Mouse (Mus musculus) embryonic facial prominence, embryonic 15.5 days (tissue): Measurements from ENCODE around the gene Dst. TPM values are rescaled to one million over a fixed set of nuclear protein-coding genes. Genes with fewer than 3 reads are reported as not detected.

Experiments used
- ATAC-seq: fragments of 200-750 bp; cut with Nextera tagmentation; 2 replicates; pipeline ENCODE4 v1.8.0; 2017; ENCODE audit warnings: low read depth, moderate TSS enrichment; ENCODE audit not compliant: insufficient number of reproducible peaks, low FRiP score, low TSS enrichment
- H3K27ac ChIP-seq: fragments of 300-500 bp; sonication (generic); replicated peaks from 2 replicates; pipeline ENCODE4 v1.5.1; 2015; ENCODE audit warnings: mild to moderate bottlenecking, inconsistent platforms
- H3K27me3 ChIP-seq: fragments of 300-500 bp; sonication (generic); 2 replicates; pipeline ENCODE4 v1.6.1; 2015; ENCODE audit warnings: inconsistent platforms
- H3K36me3 ChIP-seq: fragments of 300-500 bp; sonication (generic); 2 replicates; pipeline ENCODE4 v1.6.1; 2015; ENCODE audit warnings: mild to moderate bottlenecking, inconsistent platforms
- H3K4me1 ChIP-seq: fragments of 300-500 bp; sonication (generic); 2 replicates; pipeline ENCODE4 v1.6.1; 2015; ENCODE audit warnings: inconsistent platforms
- H3K4me2 ChIP-seq: fragments of 300-500 bp; sonication (generic); replicated peaks from 2 replicates; pipeline ENCODE4 v1.6.1; 2015; ENCODE audit warnings: mild to moderate bottlenecking, inconsistent platforms
- H3K4me3 ChIP-seq: fragments of 300-500 bp; sonication (generic); replicated peaks from 2 replicates; pipeline ENCODE4 v1.5.1; 2015; ENCODE audit warnings: mild to moderate bottlenecking, inconsistent platforms
- H3K9ac ChIP-seq: fragments of 300-500 bp; sonication (generic); 2 replicates; pipeline ENCODE4 v1.6.1; 2015; ENCODE audit warnings: inconsistent platforms
- H3K9me3 ChIP-seq: fragments of 300-500 bp; sonication (generic); replicated peaks from 2 replicates; pipeline ENCODE4 v1.6.1; 2016; ENCODE audit warnings: inconsistent platforms
- WGBS: fragments of 180-500 bp; shearing (Covaris S2); methylation state at CpG from one replicate; pipeline ENCODE4 v1.1.7; 2015; 5-methylcytosine and 5-hydroxymethylcytosine counted together
- polyA plus RNA-seq: library from polyadenylated mRNA; unstranded; fragments of >200 nt; fragmentation: Nextera tagmentation; extraction: Ambion mirVana; gene quantifications from 2 replicates; pipeline ENCODE4 v1.2.1, GENCODE M21; 2015

Gene Dst
- polyA plus RNA-seq, 1 experiment from 2014 or later: 22.8 TPM

- ATAC-seq: no peak
These were observed 10.6 kb upstream of the Dst start for GRCm38 (mm10) chr1:33897426-33897825.

GRCm38 (mm10) chr1:33898373-33898772 is 9.7 kb upstream of the Dst start:
- no peak overlapping the region for H3K4me2 ChIP-seq
- no peaks in the 10 kb centered on the region for H3K27me3 ChIP-seq
- H3K4me3 ChIP-seq: no peak overlapping the region
- 83% methylated on average over 6 of the region's 6 CpGs for WGBS
- ATAC-seq: no peak
- H3K27ac ChIP-seq: no peak overlapping the region
- H3K9ac ChIP-seq: no peak overlapping the region
- no peaks in the 10 kb centered on the region for H3K9me3 ChIP-seq
- H3K36me3 ChIP-seq: no peaks in the 10 kb centered on the region
- no peaks in the 10 kb centered on the region for H3K4me1 ChIP-seq

More at GRCm38 (mm10) chr1:33897426-33897825, 10.6 kb upstream of the Dst start:
- WGBS: 76% methylated on average over 11 of the region's 11 CpGs
- Histone ChIP-seq H3K9ac (no peak overlapping the region), H3K27me3 (no peaks in the 10 kb centered on the region), H3K36me3 (no peaks in the 10 kb centered on the region), H3K4me2 (no peak overlapping the region), H3K27ac (no peak overlapping the region), H3K4me1 (no peaks in the 10 kb centered on the region), H3K4me3 (no peak overlapping the region), H3K9me3 (no peaks in the 10 kb centered on the region)

GRCm38 (mm10) chr1:33900175-33900574 is 7.8 kb upstream of the Dst start:
- 0 out of 2 replicates have a peak, but pooled peaks cover 4% of the 10 kb centered on the region for H3K27me3 ChIP-seq
- ATAC-seq: no peak

GRCm38 (mm10) chr1:33903587-33903986 is 4.4 kb upstream of the Dst start:
- ATAC-seq: no peak
- peaks cover 22% of the 10 kb centered on the region for H3K27me3 ChIP-seq
- H3K27ac ChIP-seq: no peak overlapping the region
- no peaks in the 10 kb centered on the region for H3K36me3 ChIP-seq
- H3K4me3 ChIP-seq: no peak overlapping the region
- H3K4me1 ChIP-seq: peaks cover 13% of the 10 kb centered on the region
- H3K9me3 ChIP-seq: no peaks in the 10 kb centered on the region
- H3K9ac ChIP-seq: no peak overlapping the region
- 18% methylated on average over 9 of the region's 9 CpGs for WGBS
- H3K4me2 ChIP-seq: peak overlapping the region; percentile 21

More at GRCm38 (mm10) chr1:33900175-33900574, 7.8 kb upstream of the Dst start:
- Histone ChIP-seq H3K4me1 (no peaks in the 10 kb centered on the region), H3K9me3 (no peaks in the 10 kb centered on the region), H3K4me2 (no peak overlapping the region), H3K27ac (no peak overlapping the region), H3K36me3 (no peaks in the 10 kb centered on the region), H3K9ac (no peak overlapping the region), H3K4me3 (no peak overlapping the region)
- 80% methylated on average over 8 of the region's 8 CpGs for WGBS

- no peak for ATAC-seq
- 26% methylated on average over 10 of the region's 10 CpGs for WGBS
- Histone ChIP-seq H3K9me3 (no peaks in the 10 kb centered on the region), H3K27me3 (peaks cover 27% of the 10 kb centered on the region), H3K27ac (no peak overlapping the region), H3K4me2 (no peak overlapping the region), H3K4me1 (peaks cover 18% of the 10 kb centered on the region), H3K9ac (no peak overlapping the region), H3K4me3 (no peak overlapping the region), H3K36me3 (no peaks in the 10 kb centered on the region)
These were observed 1.8 kb upstream of the Dst start for GRCm38 (mm10) chr1:33906216-33906615.

- ATAC-seq: no peak
- peaks cover 18% of the 10 kb centered on the region for H3K4me1 ChIP-seq
- H3K27me3 ChIP-seq: peaks cover 27% of the 10 kb centered on the region
- H3K9ac ChIP-seq: 0 out of 2 replicates have a peak overlapping the region, but pooled peaks have one; percentile 40
- H3K36me3 ChIP-seq: no peaks in the 10 kb centered on the region
- H3K4me3 ChIP-seq: peak overlapping the region; percentile 65
- H3K4me2 ChIP-seq: peak overlapping the region; percentile 96
- H3K9me3 ChIP-seq: no peaks in the 10 kb centered on the region
- 5% methylated on average over 20 of the region's 20 CpGs for WGBS
- H3K27ac ChIP-seq: no peak overlapping the region
These were observed 1.1 kb upstream of the Dst start for GRCm38 (mm10) chr1:33906927-33907326.

GRCm38 (mm10) chr1:33907421-33908190 is 419 bp upstream of the Dst start, which contains the start of gene Bend6:
Gene Bend6 (minus strand): TSS chr1:33907816.
- peaks cover 18% of the 10 kb centered on the region for H3K4me1 ChIP-seq
- peak; percentile 87 for ATAC-seq
- H3K9ac ChIP-seq: peak within 1 kb of the TSS; percentile 40
- no peak within 1 kb of the TSS for H3K27ac ChIP-seq
- H3K9me3 ChIP-seq: no peaks in the 10 kb centered on the region
- peaks cover 27% of the 10 kb centered on the region for H3K27me3 ChIP-seq
- no peaks in the 10 kb centered on the region for H3K36me3 ChIP-seq
- H3K4me2 ChIP-seq: peak within 1 kb of the TSS; percentile 96
- H3K4me3 ChIP-seq: peak within 1 kb of the TSS; percentile 65
- WGBS: under 1% methylated on average over 101 of the region's 110 CpGs

- Histone ChIP-seq H3K4me2 (no peak overlapping the region), H3K27me3 (peaks cover 16% of the 10 kb centered on the region), H3K4me1 (peaks cover 18% of the 10 kb centered on the region), H3K4me3 (no peak overlapping the region), H3K36me3 (no peaks in the 10 kb centered on the region), H3K9me3 (no peaks in the 10 kb centered on the region), H3K9ac (no peak overlapping the region), H3K27ac (no peak overlapping the region)
- ATAC-seq: no peak
- 46% methylated on average over 8 of the region's 8 CpGs for WGBS
These were observed 3.6 kb downstream of the Dst start for GRCm38 (mm10) chr1:33911589-33911988.

- Histone ChIP-seq H3K9ac (no peak overlapping the region), H3K4me1 (no peaks in the 10 kb centered on the region), H3K36me3 (no peaks in the 10 kb centered on the region), H3K27ac (no peak overlapping the region), H3K27me3 (no peaks in the 10 kb centered on the region), H3K4me2 (no peak overlapping the region), H3K9me3 (no peaks in the 10 kb centered on the region), H3K4me3 (no peak overlapping the region)
- ATAC-seq: no peak
- 90% methylated on average over 5 of the region's 5 CpGs for WGBS
These were observed 8.5 kb downstream of the Dst start for GRCm38 (mm10) chr1:33916554-33916953.

GRCm38 (mm10) chr1:33922975-33923374 is 14.9 kb downstream of the Dst start:
- no peaks in the 10 kb centered on the region for H3K9me3 ChIP-seq

GRCm38 (mm10) chr1:33925283-33925682 is 17.3 kb downstream of the Dst start:
- H3K27me3 ChIP-seq: no peaks in the 10 kb centered on the region
- WGBS: 33% methylated on average over 3 of the region's 3 CpGs
- no peaks in the 10 kb centered on the region for H3K9me3 ChIP-seq
- no peaks in the 10 kb centered on the region for H3K4me1 ChIP-seq
- H3K4me3 ChIP-seq: no peak overlapping the region
- H3K4me2 ChIP-seq: no peak overlapping the region
- ATAC-seq: no peak
- H3K27ac ChIP-seq: no peak overlapping the region
- H3K36me3 ChIP-seq: no peaks in the 10 kb centered on the region
- H3K9ac ChIP-seq: no peak overlapping the region

More at GRCm38 (mm10) chr1:33922975-33923374, 14.9 kb downstream of the Dst start:
- Histone ChIP-seq H3K36me3 (no peaks in the 10 kb centered on the region), H3K27me3 (no peaks in the 10 kb centered on the region), H3K27ac (no peak overlapping the region), H3K9ac (no peak overlapping the region), H3K4me1 (no peaks in the 10 kb centered on the region), H3K4me3 (no peak overlapping the region), H3K4me2 (no peak overlapping the region)
- no peak for ATAC-seq
- WGBS: 69% methylated on average over 7 of the region's 7 CpGs

GRCm38 (mm10) chr1:33927466-33927865 is 19.4 kb downstream of the Dst start:
- Histone ChIP-seq H3K4me3 (no peak overlapping the region), H3K9ac (no peak overlapping the region), H3K4me2 (no peak overlapping the region), H3K36me3 (no peaks in the 10 kb centered on the region), H3K27ac (no peak overlapping the region), H3K4me1 (no peaks in the 10 kb centered on the region), H3K27me3 (no peaks in the 10 kb centered on the region), H3K9me3 (no peaks in the 10 kb centered on the region)
- no peak for ATAC-seq
- 89% methylated on average over 7 of the region's 7 CpGs for whole genome bisulfite sequencing
